Mouse (Mus musculus): ENCODE results near the gene Rai1.

Gene Rai1

GRCm38 (mm10) chr11:60094909-60095810 lies 9.7 kb upstream of the Rai1 start:
- no peak for DNase-seq (ENCODE audit: low read depth, low spot score)

- DNase-seq (ENCODE audit: low read depth, low spot score): no peak
These were observed 5.1 kb upstream of the Rai1 start for GRCm38 (mm10) chr11:60099555-60100186.

GRCm38 (mm10) chr11:60100827-60101555 lies 3.8 kb upstream of the Rai1 start:
- peak; percentile 70 for DNase-seq (ENCODE audit: low read depth, low spot score)

- no peak for DNase-seq (ENCODE audit: low read depth, low spot score)
These were observed 2.8 kb upstream of the Rai1 start for GRCm38 (mm10) chr11:60101986-60102385.

- DNase-seq (ENCODE audit: low read depth, low spot score): no peak
These were observed 2.1 kb upstream of the Rai1 start for GRCm38 (mm10) chr11:60102664-60103063.

GRCm38 (mm10) chr11:60103567-60103966 lies 1.2 kb upstream of the Rai1 start:
- no peak for DNase-seq (ENCODE audit: low read depth, low spot score)

GRCm38 (mm10) chr11:60105593-60106542 lies 1.1 kb downstream of the Rai1 start:
- DNase-seq (ENCODE audit: low read depth, low spot score): peak; percentile 75

- DNase-seq (ENCODE audit: low read depth, low spot score): peak; percentile 26
These were observed 1.8 kb downstream of the Rai1 start for GRCm38 (mm10) chr11:60106543-60107110.

GRCm38 (mm10) chr11:60107449-60107848 lies 2.6 kb downstream of the Rai1 start:
- no peak for DNase-seq (ENCODE audit: low read depth, low spot score)

- DNase-seq (ENCODE audit: low read depth, low spot score): no peak
These were observed 3.9 kb downstream of the Rai1 start for GRCm38 (mm10) chr11:60108631-60109172.

GRCm38 (mm10) chr11:60110386-60110785 lies 5.6 kb downstream of the Rai1 start:
- no peak for DNase-seq (ENCODE audit: low read depth, low spot score)

- DNase-seq (ENCODE audit: low read depth, low spot score): no peak
These were observed 6.8 kb downstream of the Rai1 start for GRCm38 (mm10) chr11:60111576-60111975.

- DNase-seq (ENCODE audit: low read depth, low spot score): no peak
These were observed 8.8 kb downstream of the Rai1 start for GRCm38 (mm10) chr11:60113624-60114023.

GRCm38 (mm10) chr11:60114296-60115023 lies 9.6 kb downstream of the Rai1 start:
- peak; percentile 78 for DNase-seq (ENCODE audit: low read depth, low spot score)

GRCm38 (mm10) chr11:60115024-60115538 lies 10.3 kb downstream of the Rai1 start:
- peak; percentile 98 for DNase-seq (ENCODE audit: low read depth, low spot score)

GRCm38 (mm10) chr11:60115638-60116276 lies 10.9 kb downstream of the Rai1 start:
- no peak for DNase-seq (ENCODE audit: low read depth, low spot score)

GRCm38 (mm10) chr11:60120586-60121262 lies 15.9 kb downstream of the Rai1 start:
- no peak for DNase-seq (ENCODE audit: low read depth, low spot score)

- no peak for DNase-seq (ENCODE audit: low read depth, low spot score)
These were observed 17.8 kb downstream of the Rai1 start for GRCm38 (mm10) chr11:60122611-60123010.

Measured in ZHBTc4 (cell line).